Mouse (Mus musculus) lung, embryonic 14.5 days (tissue): ENCODE results near the gene Clcn3. TPM values are rescaled to one million over a fixed set of nuclear protein-coding genes. Genes with fewer than 3 reads are reported as not detected.

ENCODE experiments used
- ATAC-seq: fragments of 200-750 bp; cut with Nextera tagmentation; 2 replicates; pipeline ENCODE4 v1.8.0; 2017; ENCODE audit warnings: mild to moderate bottlenecking, moderate TSS enrichment, moderate library complexity; ENCODE audit not compliant: insufficient read depth
- DNase-seq: peaks from one replicate; pipeline ENCODE4 v3.0.0-alpha.2; 2015
- H3K27ac ChIP-seq: fragments of 300-500 bp; sonication (generic); 2 replicates; pipeline ENCODE4 v1.5.1; 2014; ENCODE audit warnings: low read depth, mild to moderate bottlenecking, moderate library complexity
- H3K27me3 ChIP-seq: fragments of 300-500 bp; sonication (generic); 2 replicates; pipeline ENCODE4 v1.6.1; 2014; ENCODE audit warnings: low read length, control low read depth; ENCODE audit not compliant: insufficient read depth
- H3K36me3 ChIP-seq: fragments of 300-500 bp; sonication (generic); 2 replicates; pipeline ENCODE4 v1.6.1; 2014; ENCODE audit warnings: control low read depth; ENCODE audit not compliant: insufficient read depth
- H3K4me1 ChIP-seq: fragments of 300-500 bp; sonication (generic); 2 replicates; pipeline ENCODE4 v1.6.1; 2014; ENCODE audit warnings: antibody characterized with exemption, control low read depth; ENCODE audit not compliant: insufficient read depth
- H3K4me2 ChIP-seq: fragments of 300-500 bp; sonication (generic); 2 replicates; pipeline ENCODE4 v1.6.1; 2014; ENCODE audit warnings: mild to moderate bottlenecking
- H3K4me3 ChIP-seq: fragments of 300-500 bp; sonication (generic); 2 replicates; pipeline ENCODE4 v1.5.1; 2014; ENCODE audit warnings: low read depth, low read length
- H3K9ac ChIP-seq: fragments of 300-500 bp; sonication (generic); 2 replicates; pipeline ENCODE4 v1.6.1; 2014
- H3K9me3 ChIP-seq: fragments of 300-500 bp; sonication (generic); 2 replicates; pipeline ENCODE4 v1.6.1; 2016; ENCODE audit warnings: low read depth, low read length, control low read depth
- CTCF ChIP-seq: IDR thresholded peaks from 2 replicates; pipeline ENCODE4 v1.5.1; 2016; ENCODE audit warnings: antibody characterized with exemption, low read depth
- WGBS: fragments of 180-500 bp; shearing (Covaris S2); extraction: QIAGEN DNeasy Blood & Tissue Kit; methylation state at CpG from one replicate; pipeline ENCODE4 v1.1.7; 2014; 5-methylcytosine and 5-hydroxymethylcytosine counted together
- polyA plus RNA-seq: library from polyadenylated mRNA; unstranded; fragments of >200 nt; fragmentation: Nextera tagmentation; extraction: Ambion mirVana; gene quantifications from 2 replicates; pipeline ENCODE4 v1.2.1, GENCODE M21; 2014

Clcn3 gene
- polyA plus RNA-seq, 1 experiment from 2014 or later = 17.3 TPM

DNA sequence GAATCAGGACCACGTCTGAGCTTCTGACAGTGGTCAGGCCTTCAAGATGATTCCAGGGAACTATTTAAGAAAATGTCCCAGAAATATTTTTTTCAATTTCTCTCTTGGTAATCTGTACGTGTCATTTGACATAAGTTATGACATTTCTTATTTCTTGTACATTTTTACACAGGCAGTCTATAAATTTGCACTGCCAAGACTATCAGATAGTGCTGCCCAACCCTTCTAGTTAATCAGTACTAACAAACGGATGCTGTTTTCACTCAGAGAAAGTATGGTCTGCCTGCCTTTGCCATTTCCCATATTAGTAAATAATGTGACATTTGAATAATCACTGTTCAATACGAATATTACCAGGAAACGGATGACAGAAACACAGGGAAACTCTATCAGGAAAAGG is 30.3 kb downstream of the Clcn3 start:
- ATAC-seq (no peak), DNase-seq (no peak)
- H3K9me3 ChIP-seq = no peaks in the 10 kb centered on the region
- H3K4me2 ChIP-seq = peak overlapping the region; percentile 11; the same call in 1 of the 2 replicates
- H3K36me3 ChIP-seq = no peaks in the 10 kb centered on the region
- WGBS = 45% methylated on average over 5 of the region's 5 CpGs
- H3K27me3 ChIP-seq = no peaks in the 10 kb centered on the region
- no peaks in the 10 kb centered on the region for H3K4me1 ChIP-seq
- no peak for TF ChIP-seq CTCF
- no peak overlapping the region for H3K27ac ChIP-seq
- H3K4me3 ChIP-seq = no peak overlapping the region
- H3K9ac ChIP-seq = no peak overlapping the region

DNA sequence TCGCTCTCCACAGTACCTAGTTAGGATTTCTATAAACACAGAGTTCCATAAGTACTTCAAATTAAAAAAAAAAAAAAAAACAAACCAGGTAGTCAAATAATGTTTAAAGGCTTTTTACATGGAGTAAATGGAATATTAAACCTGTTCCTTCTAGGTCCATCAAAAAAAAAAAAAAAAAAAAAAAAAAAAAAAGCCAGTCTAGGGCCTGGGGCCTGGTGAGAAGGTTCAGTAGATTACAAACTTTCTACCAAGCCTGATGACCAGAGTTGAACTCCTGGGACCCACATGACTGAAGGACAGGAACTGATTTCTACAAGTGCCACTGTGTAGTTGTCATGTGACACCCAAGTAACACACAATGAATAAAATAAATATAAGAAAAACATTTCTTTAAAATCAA is 31.3 kb downstream of the Clcn3 start:
- no peak overlapping the region for H3K9ac ChIP-seq
- no peak overlapping the region for H3K4me2 ChIP-seq
- no peak for TF ChIP-seq CTCF
- no peaks in the 10 kb centered on the region for H3K4me1 ChIP-seq
- no peaks in the 10 kb centered on the region for H3K27me3 ChIP-seq
- no peaks in the 10 kb centered on the region for H3K9me3 ChIP-seq
- no peak for DNase-seq
- H3K27ac ChIP-seq = no peak overlapping the region
- 95% methylated on average over 1 of the region's 1 CpGs for WGBS
- no peak for ATAC-seq
- H3K4me3 ChIP-seq = no peak overlapping the region
- H3K36me3 ChIP-seq = no peaks in the 10 kb centered on the region

DNA sequence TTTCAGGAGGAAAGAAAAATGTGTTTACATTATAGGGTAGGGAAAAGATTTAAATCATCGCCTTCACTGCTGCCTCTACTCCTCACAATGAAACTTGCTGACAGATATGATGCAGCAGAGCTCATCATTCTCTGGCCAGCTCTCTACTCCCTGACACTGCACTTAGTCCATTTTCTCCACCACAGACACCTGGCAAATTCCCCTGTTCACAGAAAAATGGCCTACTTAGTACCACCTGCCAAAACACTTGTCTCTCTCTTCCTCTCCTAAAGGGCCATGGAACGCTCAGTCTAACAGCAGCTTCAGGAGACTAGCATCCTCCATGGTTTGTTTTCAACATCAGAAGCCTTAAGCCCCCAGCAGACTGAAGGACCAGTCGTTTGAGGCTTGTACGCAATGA is 31.8 kb downstream of the Clcn3 start:
- H3K27ac ChIP-seq = no peak overlapping the region
- WGBS = 48% methylated on average over 4 of the region's 4 CpGs

DNA sequence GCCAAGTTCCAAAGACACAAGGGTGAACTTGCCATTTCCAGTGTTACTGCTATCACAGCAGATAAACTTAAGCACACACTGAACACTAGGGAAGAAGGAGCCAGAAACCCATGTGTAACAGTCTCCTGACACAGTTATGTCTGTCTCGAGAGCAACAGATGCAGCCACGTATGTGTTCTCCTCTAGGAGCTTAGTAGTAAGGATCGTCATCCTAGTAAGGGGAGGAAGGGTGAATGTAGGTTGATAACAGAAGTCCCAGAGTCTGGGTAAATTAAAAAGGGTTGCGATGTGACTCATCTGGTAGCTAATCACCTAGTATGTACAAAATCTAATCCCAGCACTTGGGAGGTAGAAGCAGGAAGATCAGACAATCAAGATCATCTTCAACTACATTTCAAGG is 33.2 kb downstream of the Clcn3 start:
- TF ChIP-seq CTCF = no peak
- H3K9me3 ChIP-seq = no peaks in the 10 kb centered on the region
- no peak overlapping the region for H3K9ac ChIP-seq
- no peaks in the 10 kb centered on the region for H3K4me1 ChIP-seq
- H3K36me3 ChIP-seq = no peaks in the 10 kb centered on the region
- no peak overlapping the region for H3K4me3 ChIP-seq
- no peak overlapping the region for H3K4me2 ChIP-seq
- DNase-seq (no peak), ATAC-seq (no peak)
- no peaks in the 10 kb centered on the region for H3K27me3 ChIP-seq
- H3K27ac ChIP-seq = no peak overlapping the region
- 61% methylated on average over 4 of the region's 4 CpGs for WGBS

More for the DNA sequence above, 31.8 kb downstream of the Clcn3 start:
- TF ChIP-seq CTCF = no peak
- ATAC-seq = no peak
- Histone ChIP-seq H3K36me3 (no peaks in the 10 kb centered on the region), H3K27me3 (no peaks in the 10 kb centered on the region), H3K9ac (no peak overlapping the region), H3K4me3 (no peak overlapping the region), H3K4me2 (no peak overlapping the region), H3K9me3 (no peaks in the 10 kb centered on the region), H3K4me1 (no peaks in the 10 kb centered on the region)
- DNase-seq = peak; percentile 11

DNA sequence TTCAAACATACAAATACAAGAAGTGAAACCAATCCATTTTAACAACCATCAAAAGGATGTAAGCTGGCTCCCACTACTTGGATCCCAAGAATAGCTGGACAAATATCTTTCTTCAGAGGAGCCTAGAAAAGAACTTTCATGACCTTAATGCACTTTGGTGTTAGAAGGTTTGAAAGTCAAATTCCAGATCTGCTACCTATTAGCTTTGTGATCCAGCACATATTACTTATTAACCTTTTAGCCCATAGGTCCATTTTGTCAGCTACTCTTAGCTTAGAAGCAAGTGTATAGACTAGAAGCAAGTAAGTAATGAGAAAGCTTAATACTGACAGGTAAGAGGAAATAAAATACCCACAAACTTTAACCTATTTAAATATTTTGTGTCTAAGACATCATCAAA is 35.6 kb downstream of the Clcn3 start:
- no peak for TF ChIP-seq CTCF
- no peak for DNase-seq
- Histone ChIP-seq H3K4me1 (no peaks in the 10 kb centered on the region), H3K9ac (no peak overlapping the region), H3K36me3 (no peaks in the 10 kb centered on the region), H3K27me3 (no peaks in the 10 kb centered on the region), H3K4me2 (no peak overlapping the region), H3K9me3 (no peaks in the 10 kb centered on the region), H3K27ac (no peak overlapping the region), H3K4me3 (no peak overlapping the region)
- ATAC-seq = no peak

DNA sequence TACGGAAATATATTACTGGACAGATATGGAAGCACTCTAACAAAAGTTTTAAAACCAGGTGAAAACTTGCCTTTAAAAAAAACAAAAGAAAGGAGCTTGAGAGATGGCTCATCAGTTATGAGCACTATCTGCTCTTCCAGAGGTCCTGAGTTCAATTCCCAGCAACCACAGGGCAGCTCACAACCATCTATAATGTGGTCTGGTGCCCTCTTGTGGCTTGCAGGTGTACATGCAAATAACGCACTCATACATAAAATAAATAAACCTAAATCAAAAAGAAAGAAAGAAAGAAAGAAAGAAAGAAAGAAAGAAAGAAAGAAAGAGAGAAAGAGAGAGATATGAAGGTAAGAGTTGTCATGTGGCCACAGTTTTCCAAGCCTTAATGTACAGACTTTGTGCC is 40.2 kb downstream of the Clcn3 start:
- 97% methylated on average over 2 of the region's 2 CpGs for WGBS
- no peaks in the 10 kb centered on the region for H3K27me3 ChIP-seq
- ATAC-seq = no peak

DNA sequence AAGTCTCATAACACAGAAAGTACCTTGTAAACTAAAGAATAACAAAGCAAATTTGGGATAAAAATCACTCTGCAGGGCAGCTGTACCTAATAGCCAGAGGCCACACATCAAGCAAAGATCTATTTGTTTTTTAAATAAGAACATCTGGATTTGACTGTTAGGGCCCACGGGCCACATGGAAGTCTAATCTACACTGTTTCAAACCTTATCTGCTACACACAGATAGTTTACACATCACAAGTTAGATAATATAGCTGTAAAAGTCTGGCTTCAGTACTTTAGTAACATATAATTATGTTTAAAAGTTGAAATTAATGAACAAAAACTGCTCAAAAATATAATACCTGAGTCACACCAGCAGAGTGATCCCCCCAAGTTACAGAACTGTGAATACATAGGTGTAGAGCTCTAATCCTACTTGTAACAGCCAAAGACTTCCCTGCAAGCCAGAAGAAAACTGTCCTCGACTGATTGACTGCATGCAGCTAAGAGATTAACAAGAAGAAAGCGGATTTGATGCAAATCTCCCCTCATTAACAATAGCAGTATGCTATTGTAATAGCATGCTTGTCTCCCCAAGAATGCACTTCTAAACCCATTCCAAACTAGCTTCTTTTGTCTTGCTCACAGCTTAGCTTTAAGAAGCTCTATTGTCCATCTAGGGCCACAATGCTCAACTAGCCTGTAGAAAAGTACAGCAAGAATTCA is 44.2 kb downstream of the Clcn3 start:
- Histone ChIP-seq H3K9me3 (no peaks in the 10 kb centered on the region), H3K27ac (no peak overlapping the region), H3K4me3 (no peak overlapping the region), H3K27me3 (no peaks in the 10 kb centered on the region), H3K4me1 (no peaks in the 10 kb centered on the region), H3K4me2 (no peak overlapping the region), H3K36me3 (no peaks in the 10 kb centered on the region), H3K9ac (no peak overlapping the region)
- DNase-seq = no peak
- no peak for TF ChIP-seq CTCF
- ATAC-seq = no peak
- 49% methylated on average over 3 of the region's 3 CpGs for WGBS

More for the DNA sequence above, 40.2 kb downstream of the Clcn3 start:
- TF ChIP-seq CTCF = peak; percentile 34
- Histone ChIP-seq H3K9me3 (no peaks in the 10 kb centered on the region), H3K4me1 (no peaks in the 10 kb centered on the region), H3K4me2 (no peak overlapping the region), H3K27ac (no peak overlapping the region), H3K9ac (no peak overlapping the region), H3K4me3 (no peak overlapping the region), H3K36me3 (no peaks in the 10 kb centered on the region)
- no peak for DNase-seq

DNA sequence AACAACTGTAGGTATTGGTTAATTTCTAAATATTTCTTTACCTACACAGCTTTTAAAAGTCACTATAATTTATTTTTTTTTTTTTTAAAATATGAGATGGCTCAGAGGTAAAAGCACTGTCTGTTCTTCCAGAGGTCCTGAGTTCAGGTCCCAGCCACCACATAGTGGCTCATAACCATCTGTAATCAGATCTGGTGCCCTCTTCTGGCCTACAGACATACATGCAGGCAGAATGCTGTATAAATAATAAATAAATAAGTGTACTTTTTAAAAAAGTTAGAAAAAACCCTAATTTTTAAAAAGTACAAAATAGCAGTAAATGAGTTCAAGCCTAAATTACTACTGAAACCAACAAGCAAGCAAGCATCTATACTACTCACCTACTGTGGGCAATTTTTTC is 49.5 kb downstream of the Clcn3 start:
- Histone ChIP-seq H3K36me3 (no peaks in the 10 kb centered on the region), H3K4me3 (no peak overlapping the region), H3K9me3 (no peaks in the 10 kb centered on the region), H3K4me2 (no peak overlapping the region), H3K9ac (no peak overlapping the region), H3K27me3 (no peaks in the 10 kb centered on the region), H3K4me1 (no peaks in the 10 kb centered on the region), H3K27ac (no peak overlapping the region)
- TF ChIP-seq CTCF = 0 out of 2 replicates have a peak, but pooled peaks have one; percentile 18
- DNase-seq (no peak), ATAC-seq (no peak)
